Mouse (Mus musculus): ENCODE results near the gene Ms4a18. TPM values are rescaled to one million over a fixed set of nuclear protein-coding genes. Genes with fewer than 3 reads are reported as not detected.
"Not testable (repeated sequence)": the region's sequence is repeated elsewhere in the genome, so short reads cannot be mapped to it uniquely, and the experiment has no call there.

The Ms4a18 gene
- total RNA-seq (2014; rRNA removed; ENCODE audit: low replicate concordance): not detected in 2 replicates
- polyA plus RNA-seq (2015; fragmentation: Nextera tagmentation; extraction: Ambion mirVana): not detected in 2 replicates

DNA sequence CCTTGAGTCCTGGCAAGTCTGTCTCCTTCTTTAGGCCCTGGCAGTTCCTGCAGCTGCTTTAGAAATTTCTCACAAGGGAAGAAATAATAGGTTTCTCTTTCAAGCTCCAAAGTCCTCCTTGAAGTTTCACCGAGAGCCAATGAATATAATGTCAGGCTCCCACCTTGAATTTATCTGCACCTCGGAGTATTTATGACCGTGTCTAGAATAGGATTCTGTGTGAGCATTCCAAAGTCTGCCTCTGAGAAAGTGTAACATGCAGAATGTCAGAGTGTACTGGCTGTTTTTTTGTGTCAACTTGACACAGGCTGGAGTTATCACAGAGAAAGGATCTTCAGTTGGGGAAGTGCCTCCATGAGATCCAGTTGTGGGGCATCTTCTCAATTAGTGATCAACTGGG is at the start of gene Ms4a18:
TSS of gene Ms4a18 (minus strand) at position 141 of the 400 bp plus-strand sequence.
- Histone ChIP-seq H3K9ac (replicated peaks; ENCODE audit: low read depth, low read length) (no peak within 1 kb of the TSS), H3K4me3 (ENCODE audit: low read depth, low read length) (no peak within 1 kb of the TSS), H3K36me3 (replicated peaks; ENCODE audit: control insufficient read depth, insufficient read depth, low read length) (no peaks in the 10 kb centered on the region), H3K9me3 (replicated peaks; ENCODE audit: control insufficient read depth, low read length) (no peaks in the 10 kb centered on the region), H3K4me1 (ENCODE audit: control insufficient read depth, insufficient read depth) (no peaks in the 10 kb centered on the region), H3K27ac (ENCODE audit: low read depth) (no peak within 1 kb of the TSS), H3K4me2 (ENCODE audit: low read depth, low read length) (no peak within 1 kb of the TSS), H3K27me3 (ENCODE audit: control insufficient read depth, insufficient read depth, low read length) (no peaks in the 10 kb centered on the region)
- ATAC-seq (ENCODE audit: insufficient read depth, low read depth) (no peak), DNase-seq (ENCODE audit: low spot score) (no peak)
- 73% methylated on average over 3 of the region's 3 CpGs for WGBS
- TF ChIP-seq CTCF (IDR thresholded peaks at IDR 0.05; ENCODE audit: low read depth): no peak
- no peak for TF ChIP-seq EP300 (IDR thresholded peaks at IDR 0.05; ENCODE audit: low read depth)

DNA sequence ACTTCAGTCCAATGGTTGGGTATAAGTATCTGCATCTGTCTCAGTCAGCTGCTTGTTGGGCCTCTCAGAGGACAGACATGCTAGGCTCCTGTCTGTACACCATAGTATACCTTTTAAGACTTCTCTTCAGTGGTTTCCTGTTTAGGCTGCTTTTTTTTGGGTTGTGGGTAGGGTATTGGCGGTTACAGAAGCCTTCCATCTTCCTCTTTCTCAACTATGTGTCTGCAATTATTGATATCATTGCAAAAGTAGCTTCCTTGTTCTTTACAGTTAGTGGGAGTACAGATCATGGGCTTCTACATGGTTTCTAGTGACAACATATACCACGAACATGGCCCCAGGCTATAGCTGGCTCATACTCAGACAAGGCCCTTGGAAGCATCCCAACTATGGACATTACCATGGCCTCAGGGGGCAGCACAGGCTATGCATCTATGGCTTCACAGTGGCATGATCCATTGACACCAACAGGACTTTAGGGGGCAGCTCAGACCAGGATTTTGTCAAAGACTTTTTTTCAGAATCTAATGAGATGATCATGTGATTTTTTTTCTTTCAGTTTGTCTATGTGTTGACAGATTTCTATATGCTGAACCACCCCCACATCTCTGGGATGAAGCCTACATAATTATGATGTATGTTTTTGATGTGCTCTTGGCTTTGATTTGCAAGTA is 47.5 kb upstream of the Ms4a18 start:
- DNase-seq (ENCODE audit: low spot score): no peak
- TF ChIP-seq CTCF (IDR thresholded peaks at IDR 0.05; ENCODE audit: low read depth) (no peak), EP300 (IDR thresholded peaks at IDR 0.05; ENCODE audit: low read depth) (no peak)
- WGBS: 66% methylated on average over 2 of the region's 2 CpGs

DNA sequence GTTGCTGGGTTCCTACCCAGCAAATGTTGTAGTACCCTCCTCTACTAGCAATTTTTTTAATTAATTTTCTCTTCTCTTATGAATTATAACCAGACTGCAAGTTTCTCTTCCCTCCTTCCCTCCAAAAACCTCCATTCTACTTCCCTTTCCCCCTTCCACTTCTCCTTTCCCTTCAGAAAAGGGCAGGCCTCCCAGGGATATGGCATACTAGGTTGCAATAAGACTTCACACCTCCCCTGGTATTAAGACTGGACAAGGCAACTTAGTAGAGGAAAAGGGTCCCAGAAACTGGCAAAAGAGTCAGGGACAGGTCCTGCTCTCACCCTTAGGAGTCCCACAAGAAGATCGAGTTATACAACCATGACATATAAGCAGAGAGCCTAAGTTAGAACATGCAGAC is 43.1 kb upstream of the Ms4a18 start:
- Histone ChIP-seq H3K36me3 (replicated peaks; ENCODE audit: control insufficient read depth, insufficient read depth, low read length) (no peaks in the 10 kb centered on the region), H3K27me3 (ENCODE audit: control insufficient read depth, insufficient read depth, low read length) (no peaks in the 10 kb centered on the region), H3K4me2 (ENCODE audit: low read depth, low read length) (no peak overlapping the region), H3K4me3 (ENCODE audit: low read depth, low read length) (no peak overlapping the region), H3K9ac (replicated peaks; ENCODE audit: low read depth, low read length) (no peak overlapping the region), H3K9me3 (replicated peaks; ENCODE audit: control insufficient read depth, low read length) (no peaks in the 10 kb centered on the region), H3K27ac (ENCODE audit: low read depth) (no peak overlapping the region), H3K4me1 (ENCODE audit: control insufficient read depth, insufficient read depth) (no peaks in the 10 kb centered on the region)
- TF ChIP-seq CTCF (IDR thresholded peaks at IDR 0.05; ENCODE audit: low read depth) (no peak), EP300 (IDR thresholded peaks at IDR 0.05; ENCODE audit: low read depth) (no peak)
- WGBS: 56% methylated on average over 1 of the region's 1 CpGs
- DNase-seq (ENCODE audit: low spot score) (no peak), ATAC-seq (ENCODE audit: insufficient read depth, low read depth) (no peak)

More for the DNA sequence above, 47.5 kb upstream of the Ms4a18 start:
- H3K4me2 ChIP-seq (ENCODE audit: low read depth, low read length): no peak overlapping the region
- ATAC-seq (ENCODE audit: insufficient read depth, low read depth): no peak
- no peaks in the 10 kb centered on the region for H3K4me1 ChIP-seq (ENCODE audit: control insufficient read depth, insufficient read depth)
- no peak overlapping the region for H3K4me3 ChIP-seq (ENCODE audit: low read depth, low read length)
- no peak overlapping the region for H3K9ac ChIP-seq (replicated peaks; ENCODE audit: low read depth, low read length)
- no peak overlapping the region for H3K27ac ChIP-seq (ENCODE audit: low read depth)
- H3K27me3 ChIP-seq (ENCODE audit: control insufficient read depth, insufficient read depth, low read length): no peaks in the 10 kb centered on the region
- H3K9me3 ChIP-seq (replicated peaks; ENCODE audit: control insufficient read depth, low read length): no peaks in the 10 kb centered on the region
- H3K36me3 ChIP-seq (replicated peaks; ENCODE audit: control insufficient read depth, insufficient read depth, low read length): no peaks in the 10 kb centered on the region

DNA sequence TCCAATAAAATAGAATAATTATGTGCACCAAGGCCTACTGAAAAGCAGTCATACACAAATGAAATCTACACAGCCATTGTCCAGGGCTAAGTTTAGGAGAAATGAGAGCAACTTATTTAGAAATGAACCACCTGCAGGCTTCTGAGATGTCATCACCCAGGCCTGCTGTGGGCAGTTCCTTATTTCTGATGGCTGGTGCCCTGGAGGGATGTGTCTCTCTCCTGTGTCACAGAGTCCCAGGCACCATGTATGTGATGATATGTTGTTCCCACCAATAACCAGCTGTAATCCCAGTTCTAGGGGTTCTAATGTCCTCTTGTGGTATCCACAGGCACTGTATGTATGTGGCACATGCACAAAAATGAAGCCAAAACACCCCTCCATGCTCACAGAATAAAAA is 42.1 kb upstream of the Ms4a18 start:
- Histone ChIP-seq H3K9ac (replicated peaks; ENCODE audit: low read depth, low read length) (no peak overlapping the region), H3K4me3 (ENCODE audit: low read depth, low read length) (no peak overlapping the region), H3K9me3 (replicated peaks; ENCODE audit: control insufficient read depth, low read length) (no peaks in the 10 kb centered on the region), H3K4me2 (ENCODE audit: low read depth, low read length) (no peak overlapping the region), H3K27ac (ENCODE audit: low read depth) (no peak overlapping the region), H3K27me3 (ENCODE audit: control insufficient read depth, insufficient read depth, low read length) (no peaks in the 10 kb centered on the region), H3K36me3 (replicated peaks; ENCODE audit: control insufficient read depth, insufficient read depth, low read length) (no peaks in the 10 kb centered on the region), H3K4me1 (ENCODE audit: control insufficient read depth, insufficient read depth) (no peaks in the 10 kb centered on the region)
- no peak for DNase-seq (ENCODE audit: low spot score)
- ATAC-seq (ENCODE audit: insufficient read depth, low read depth): no peak
- no peak for TF ChIP-seq EP300 (IDR thresholded peaks at IDR 0.05; ENCODE audit: low read depth)
- no peak for TF ChIP-seq CTCF (IDR thresholded peaks at IDR 0.05; ENCODE audit: low read depth)

DNA sequence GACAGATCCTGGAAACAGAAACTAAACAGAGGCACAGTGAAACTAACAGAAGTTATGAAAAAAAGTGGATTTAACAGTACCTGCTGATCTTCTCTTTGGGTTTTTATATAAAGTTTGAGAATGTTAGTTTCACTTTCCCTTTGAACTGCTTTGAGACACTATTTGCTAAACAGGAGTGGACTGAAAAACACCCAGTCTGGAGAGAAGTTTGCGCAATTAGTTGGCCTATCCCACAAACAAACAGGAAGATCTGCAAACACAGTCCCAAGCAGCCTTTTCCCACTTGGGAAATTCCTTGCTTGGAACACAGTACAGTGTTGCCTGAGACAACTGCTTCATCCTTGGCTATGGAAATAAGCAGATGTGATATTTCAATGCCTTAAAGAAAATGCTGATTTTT is 37.9 kb upstream of the Ms4a18 start:
- H3K27ac ChIP-seq (ENCODE audit: low read depth); H3K4me2 ChIP-seq (ENCODE audit: low read depth, low read length); H3K4me1 ChIP-seq (ENCODE audit: control insufficient read depth, insufficient read depth); H3K9me3 ChIP-seq (replicated peaks; ENCODE audit: control insufficient read depth, low read length); ATAC-seq (ENCODE audit: insufficient read depth, low read depth); H3K27me3 ChIP-seq (ENCODE audit: control insufficient read depth, insufficient read depth, low read length); DNase-seq (ENCODE audit: low spot score); H3K9ac ChIP-seq (replicated peaks; ENCODE audit: low read depth, low read length); H3K4me3 ChIP-seq (ENCODE audit: low read depth, low read length); H3K36me3 ChIP-seq (replicated peaks; ENCODE audit: control insufficient read depth, insufficient read depth, low read length): not testable (repeated sequence)
- 79% methylated on average over 1 of the region's 1 CpGs for WGBS

DNA sequence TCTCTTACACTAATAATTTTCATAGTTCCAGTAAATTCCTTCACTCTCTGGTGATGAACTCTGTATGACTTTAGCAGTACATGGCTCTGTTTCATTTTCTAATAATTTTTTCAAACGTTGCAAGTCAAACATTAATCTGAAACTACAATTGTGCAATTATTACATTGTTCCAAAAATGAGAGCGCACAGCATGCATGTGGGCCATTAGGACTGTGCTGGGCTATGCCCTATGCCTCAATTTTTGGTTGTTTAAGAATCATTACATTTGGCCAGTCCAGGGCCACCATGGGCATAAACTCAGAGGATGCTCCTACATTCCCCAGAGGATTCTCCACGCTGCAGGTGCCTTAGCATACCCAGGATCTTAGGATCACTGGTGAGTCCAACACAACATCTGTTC is 35.4 kb upstream of the Ms4a18 start:
- DNase-seq (ENCODE audit: low spot score) (no peak), ATAC-seq (ENCODE audit: insufficient read depth, low read depth) (no peak)
- WGBS: 53% methylated on average over 3 of the region's 3 CpGs
- TF ChIP-seq CTCF (IDR thresholded peaks at IDR 0.05; ENCODE audit: low read depth): no peak
- no peak for TF ChIP-seq EP300 (IDR thresholded peaks at IDR 0.05; ENCODE audit: low read depth)
- H3K9me3 ChIP-seq (replicated peaks; ENCODE audit: control insufficient read depth, low read length): no peaks in the 10 kb centered on the region
- H3K27me3 ChIP-seq (ENCODE audit: control insufficient read depth, insufficient read depth, low read length): no peaks in the 10 kb centered on the region
- no peak overlapping the region for H3K9ac ChIP-seq (replicated peaks; ENCODE audit: low read depth, low read length)
- H3K27ac ChIP-seq (ENCODE audit: low read depth): no peak overlapping the region
- H3K4me1 ChIP-seq (ENCODE audit: control insufficient read depth, insufficient read depth): no peaks in the 10 kb centered on the region
- no peaks in the 10 kb centered on the region for H3K36me3 ChIP-seq (replicated peaks; ENCODE audit: control insufficient read depth, insufficient read depth, low read length)
- no peak overlapping the region for H3K4me2 ChIP-seq (ENCODE audit: low read depth, low read length)
- no peak overlapping the region for H3K4me3 ChIP-seq (ENCODE audit: low read depth, low read length)
